Mouse (Mus musculus): ENCODE measurements around the gene Spice1.

GRCm38 (mm10) chr16:44320232-44320631 is 26.7 kb upstream of the Spice1 start:
- TF ChIP-seq CTCF (IDR thresholded peaks at IDR 0.05; ENCODE audit: low read depth) (no peak), EP300 (IDR thresholded peaks at IDR 0.05; ENCODE audit: low read depth) (no peak)
